Mouse (Mus musculus) T-helper 17 cell (primary cell): Measurements from ENCODE around the gene Cngb1.

Source experiments
- in situ Hi-C, 2 experiments: fragments of 300-600 bp; cut with MboI, MseI; formaldehyde crosslinking; loops; 1 replicate in 1 of 2; 2 replicates in 1 of 2; pipeline ENCODE4 v1.15.1; 2025; ENCODE audit warnings: high pct_unique_total_duplicates in 2 of 2

Gene Cngb1

GRCm38 (mm10) chr8:95326822-95327221 is 20.4 kb upstream of the Cngb1 start:
- in situ Hi-C loops = no loop called here

- in situ Hi-C loops = no loop called here
Observed at GRCm38 (mm10) chr8:95324646-95325045, 18.3 kb upstream of the Cngb1 start.

- in situ Hi-C loops = no loop called here
Observed at GRCm38 (mm10) chr8:95323201-95323600, 16.8 kb upstream of the Cngb1 start.

GRCm38 (mm10) chr8:95320224-95321139 is 14.1 kb upstream of the Cngb1 start:
- in situ Hi-C loops = no loop called here

- in situ Hi-C loops = no loop called here
Observed at GRCm38 (mm10) chr8:95315350-95315749, 9.0 kb upstream of the Cngb1 start.

- in situ Hi-C loops = loop anchor here in 1 of 2 experiments (5.0 kb wide), 1 partner anchor 62 kb away; no protein-coding TSS in a partner anchor
Observed at GRCm38 (mm10) chr8:95314707-95315106, 8.3 kb upstream of the Cngb1 start.

GRCm38 (mm10) chr8:95313857-95314256 is 7.5 kb upstream of the Cngb1 start:
- in situ Hi-C loops = loop anchor here in 1 of 2 experiments (5.0 kb wide), 1 partner anchor 62 kb away; no protein-coding TSS in a partner anchor

GRCm38 (mm10) chr8:95312836-95313235 is 6.5 kb upstream of the Cngb1 start:
- in situ Hi-C loops = loop anchor here in 1 of 2 experiments (5.0 kb wide), 1 partner anchor 61 kb away; no protein-coding TSS in a partner anchor

- in situ Hi-C loops = loop anchor here in 1 of 2 experiments (5.0 kb wide), 1 partner anchor 58 kb away; no protein-coding TSS in a partner anchor
Observed at GRCm38 (mm10) chr8:95310342-95310970, 4.1 kb upstream of the Cngb1 start, which contains the start of gene Tepp. TSS of gene Tepp (plus strand) at chr8:95310566.

GRCm38 (mm10) chr8:95305526-95305925 is 859 bp downstream of the Cngb1 start:
- in situ Hi-C loops = no loop called here

- in situ Hi-C loops = no loop called here
Observed at GRCm38 (mm10) chr8:95302410-95302809, 4.0 kb downstream of the Cngb1 start.

GRCm38 (mm10) chr8:95293891-95294290 is 12.5 kb downstream of the Cngb1 start:
- in situ Hi-C loops = loop anchor here in 1 of 2 experiments (10.0 kb wide), 1 partner anchor 1051 kb away; no protein-coding TSS in a partner anchor

- in situ Hi-C loops = loop anchor here in 1 of 2 experiments (10.0 kb wide), 1 partner anchor 1052 kb away; no protein-coding TSS in a partner anchor
Observed at GRCm38 (mm10) chr8:95293172-95293571, 13.2 kb downstream of the Cngb1 start.

- in situ Hi-C loops = no loop called here
Observed at GRCm38 (mm10) chr8:95289066-95289650, 17.2 kb downstream of the Cngb1 start.

- in situ Hi-C loops = no loop called here
Observed at GRCm38 (mm10) chr8:95281493-95281892, 24.9 kb downstream of the Cngb1 start.

GRCm38 (mm10) chr8:95272871-95273270 is 33.5 kb downstream of the Cngb1 start:
- in situ Hi-C loops = no loop called here

- in situ Hi-C loops = no loop called here
Observed at GRCm38 (mm10) chr8:95271841-95272240, 34.5 kb downstream of the Cngb1 start.

GRCm38 (mm10) chr8:95270501-95270900 is 35.9 kb downstream of the Cngb1 start:
- in situ Hi-C loops = no loop called here

- in situ Hi-C loops = no loop called here
Observed at GRCm38 (mm10) chr8:95262181-95262580, 44.2 kb downstream of the Cngb1 start.

GRCm38 (mm10) chr8:95255611-95256010 is 50.8 kb downstream of the Cngb1 start:
- in situ Hi-C loops = no loop called here

- in situ Hi-C loops = loop anchor here in 1 of 2 experiments (5.0 kb wide), 1 partner anchor 58 kb away; the partner anchor contains the start of gene Tepp
Observed at GRCm38 (mm10) chr8:95254564-95255434, 51.6 kb downstream of the Cngb1 start.
